Mouse (Mus musculus) large intestine, adult 2 months (tissue): Measurements from ENCODE around the gene Gpalpp1. TPM values are rescaled to one million over a fixed set of nuclear protein-coding genes. Genes with fewer than 3 reads are reported as not detected.

Experiments used
- DNase-seq: peaks from one replicate; pipeline ENCODE4 v3.0.0-alpha.2; 2012; ENCODE audit warnings: low read depth, low spot score
- WGBS: fragments of 180-500 bp; shearing (Covaris S2); methylation state at CpG from one replicate; pipeline ENCODE4 v1.1.7; 2018; 5-methylcytosine and 5-hydroxymethylcytosine counted together
- polyA plus RNA-seq: library from polyadenylated mRNA; depleted of rRNA; stranded (reverse); fragments of >200 nt; gene quantifications from 2 replicates; pipeline ENCODE4 v1.2.3, GENCODE M21; 2012; rRNA removed

Gpalpp1 gene
- polyA plus RNA-seq: 3.3 and 4.0 TPM in 2 replicates

GRCm38 (mm10) chr14:76110396-76111221 lies at the start of gene Gpalpp1, which contains the start of gene Nufip1:
Gene Gpalpp1 (minus strand): TSS chr14:76110760.
Gene Nufip1 (plus strand): TSS chr14:76110891.
- WGBS: under 1% methylated on average over 69 of the region's 69 CpGs
- DNase-seq: peak; percentile 95

- WGBS: 70% methylated on average over 5 of the region's 5 CpGs
- DNase-seq: no peak
Measured at GRCm38 (mm10) chr14:76158192-76158785, 47.7 kb upstream of the Gpalpp1 start.

- 44% methylated on average over 6 of the region's 6 CpGs for WGBS
- no peak for DNase-seq
Measured at GRCm38 (mm10) chr14:76153828-76154227, 43.3 kb upstream of the Gpalpp1 start.

- DNase-seq: no peak
- WGBS: 31% methylated on average over 24 of the region's 24 CpGs
Measured at GRCm38 (mm10) chr14:76153003-76153675, 42.6 kb upstream of the Gpalpp1 start.

GRCm38 (mm10) chr14:76152162-76153002 lies 41.8 kb upstream of the Gpalpp1 start:
- DNase-seq: peak; percentile 82
- WGBS: under 1% methylated on average over 41 of the region's 41 CpGs

GRCm38 (mm10) chr14:76151820-76152161 lies 41.2 kb upstream of the Gpalpp1 start:
- under 1% methylated on average over 10 of the region's 10 CpGs for WGBS

GRCm38 (mm10) chr14:76151011-76151410 lies 40.5 kb upstream of the Gpalpp1 start:
- WGBS: 59% methylated on average over 2 of the region's 2 CpGs
- DNase-seq: no peak

More at GRCm38 (mm10) chr14:76151820-76152161, 41.2 kb upstream of the Gpalpp1 start:
- DNase-seq: no peak

- no peak for DNase-seq
- WGBS: 78% methylated on average over 11 of the region's 11 CpGs
Measured at GRCm38 (mm10) chr14:76150499-76150898, 39.9 kb upstream of the Gpalpp1 start.

GRCm38 (mm10) chr14:76149531-76150179 lies 39.1 kb upstream of the Gpalpp1 start:
- DNase-seq: peak; percentile 81
- 12% methylated on average over 13 of the region's 13 CpGs for WGBS

- DNase-seq: no peak
- WGBS: 90% methylated on average over 10 of the region's 10 CpGs
Measured at GRCm38 (mm10) chr14:76148294-76148693, 37.7 kb upstream of the Gpalpp1 start.

GRCm38 (mm10) chr14:76147061-76147460 lies 36.5 kb upstream of the Gpalpp1 start:
- WGBS: 65% methylated on average over 6 of the region's 6 CpGs
- no peak for DNase-seq

- WGBS: 49% methylated on average over 7 of the region's 7 CpGs
- no peak for DNase-seq
Measured at GRCm38 (mm10) chr14:76145868-76146267, 35.3 kb upstream of the Gpalpp1 start.

- no peak for DNase-seq
- WGBS: 93% methylated on average over 1 of the region's 1 CpGs
Measured at GRCm38 (mm10) chr14:76145248-76145647, 34.7 kb upstream of the Gpalpp1 start.

- 93% methylated on average over 4 of the region's 4 CpGs for WGBS
- DNase-seq: no peak
Measured at GRCm38 (mm10) chr14:76134975-76135374, 24.4 kb upstream of the Gpalpp1 start.

- 84% methylated on average over 4 of the region's 4 CpGs for WGBS
Measured at GRCm38 (mm10) chr14:76128174-76128573, 17.6 kb upstream of the Gpalpp1 start.

GRCm38 (mm10) chr14:76127311-76127710 lies 16.8 kb upstream of the Gpalpp1 start:
- WGBS: 98% methylated on average over 3 of the region's 3 CpGs
- no peak for DNase-seq

More at GRCm38 (mm10) chr14:76128174-76128573, 17.6 kb upstream of the Gpalpp1 start:
- no peak for DNase-seq

GRCm38 (mm10) chr14:76122663-76123058 lies 12.1 kb upstream of the Gpalpp1 start:
- 91% methylated on average over 8 of the region's 8 CpGs for WGBS
- DNase-seq: no peak

- WGBS: 55% methylated on average over 6 of the region's 6 CpGs
- no peak for DNase-seq
Measured at GRCm38 (mm10) chr14:76121901-76122662, 11.5 kb upstream of the Gpalpp1 start.
